Comparison of ENCODE assay signal across 10 mouse cellular contexts in the genomic region with DNA sequence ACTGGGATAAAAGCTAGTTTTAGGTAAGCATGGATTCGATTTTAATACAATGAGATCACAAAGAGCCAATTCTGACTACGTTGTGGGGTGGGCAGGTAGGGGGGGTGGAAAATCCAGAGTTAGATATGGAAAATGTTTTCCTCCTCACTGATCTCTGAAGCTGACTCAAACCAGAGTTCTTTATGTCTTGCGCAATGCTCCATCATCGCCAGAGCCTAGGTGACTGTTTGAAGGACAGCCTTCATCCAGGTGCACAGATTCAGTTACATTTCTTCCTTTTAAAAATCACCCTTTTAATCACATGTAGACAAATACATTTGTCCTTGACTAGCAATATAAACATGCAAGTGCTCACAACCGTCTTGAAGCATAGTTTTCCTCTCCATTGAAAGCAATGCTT.
A peak's percentile ranks its signal among the peaks of the same experiment; 100 is the strongest.
DNase-seq lines count a peak whose midpoint lies in the region; ATAC-seq and TF ChIP-seq lines count a peak whose summit lies in the region.
"Had no signal": no experiment of that assay in that cellular context is flagged by ENCODE, and none has a peak within 500 bp of the region (broad histone marks: within the 10 kb centered on the region; RNA-seq: fewer than 3 reads in every experiment).

No protein-coding gene starts in this region.

- no peak overlapping the region for H3K9ac ChIP-seq in hindbrain, embryonic 12.5 days
- H3K9ac ChIP-seq in hindbrain, embryonic 11.5 days (ENCODE audit: low read depth, low read length) = no peak overlapping the region
- no peak overlapping the region for H3K9ac ChIP-seq in liver, embryonic 16.5 days (ENCODE audit: low read depth, low read length)

- TF ChIP-seq CTCF in embryonic fibroblast, embryonic 13.5 days (IDR thresholded peaks at IDR 0.05; ENCODE audit: borderline replicate concordance, insufficient read depth, low read length) = no peak

- H3K27ac ChIP-seq in hindbrain, embryonic 12.5 days = peak overlapping the region; percentile 30; the same call in 1 of the 2 replicates
- H3K27ac ChIP-seq in hindbrain, embryonic 11.5 days (ENCODE audit: low read depth, low read length) = no peak overlapping the region
- H3K27ac ChIP-seq in embryonic fibroblast, embryonic 13.5 days (ENCODE audit: insufficient read depth, low read length) = peak overlapping the region; percentile 75
- H3K27ac ChIP-seq in liver, embryonic 16.5 days (ENCODE audit: low read length) = peak overlapping the region; percentile 81

- H3K9me3 ChIP-seq in hindbrain, embryonic 12.5 days (replicated peaks) = no peaks in the 10 kb centered on the region
- no peaks in the 10 kb centered on the region for H3K9me3 ChIP-seq in hindbrain, embryonic 11.5 days (ENCODE audit: control insufficient read depth, low read length)
- H3K9me3 ChIP-seq in liver, embryonic 16.5 days (replicated peaks; ENCODE audit: control insufficient read depth, low read length) = no peaks in the 10 kb centered on the region
- H3K9me3 ChIP-seq: megakaryocyte, embryonic 14.5 days had no signal

- no peak for DNase-seq in hindbrain, embryonic 11.5 days (ENCODE audit: low spot score)
- DNase-seq in NIH3T3 (ENCODE audit: low read depth) = peak; percentile 48
- DNase-seq in testis, postnatal 10 days (ENCODE audit: low spot score) = no peak
- DNase-seq in gastrocnemius, postnatal 14 days = no peak

- H3K36me3 ChIP-seq in hindbrain, embryonic 12.5 days = no peaks in the 10 kb centered on the region
- H3K36me3 ChIP-seq in hindbrain, embryonic 11.5 days (ENCODE audit: control insufficient read depth, insufficient read depth, low read length) = no peaks in the 10 kb centered on the region
- H3K36me3 ChIP-seq in liver, embryonic 16.5 days (ENCODE audit: control insufficient read depth, insufficient read depth) = no peaks in the 10 kb centered on the region

- H3K4me1 ChIP-seq in hindbrain, embryonic 12.5 days = peaks cover 31% of the 10 kb centered on the region
- peaks cover 7% of the 10 kb centered on the region; the same call in 1 of the 2 replicates for H3K4me1 ChIP-seq in hindbrain, embryonic 11.5 days (replicated peaks; ENCODE audit: control insufficient read depth, insufficient read depth, low read length)
- peaks cover 24% of the 10 kb centered on the region for H3K4me1 ChIP-seq in embryonic fibroblast, embryonic 13.5 days (ENCODE audit: control insufficient read depth, insufficient read depth, low read length)
- H3K4me1 ChIP-seq in liver, embryonic 16.5 days (ENCODE audit: control insufficient read depth, low read depth, low read length) = peaks cover 3% of the 10 kb centered on the region; the same call in 1 of the 2 replicates
- H3K4me1 ChIP-seq: megakaryocyte, embryonic 14.5 days had no signal

- H3K27me3 ChIP-seq in hindbrain, embryonic 12.5 days = no peaks in the 10 kb centered on the region
- no peaks in the 10 kb centered on the region for H3K27me3 ChIP-seq in hindbrain, embryonic 11.5 days (ENCODE audit: control insufficient read depth, insufficient read depth, low read length)
- no peaks in the 10 kb centered on the region for H3K27me3 ChIP-seq in liver, embryonic 16.5 days (ENCODE audit: control insufficient read depth, insufficient read depth, low read depth, low read length)

- peak overlapping the region; percentile 14; the same call in 1 of the 2 replicates for H3K4me3 ChIP-seq in hindbrain, embryonic 12.5 days
- no peak overlapping the region for H3K4me3 ChIP-seq in hindbrain, embryonic 11.5 days (ENCODE audit: low read depth, low read length)
- H3K4me3 ChIP-seq in embryonic fibroblast, embryonic 13.5 days (ENCODE audit: insufficient read depth, low read length) = no peak overlapping the region
- H3K4me3 ChIP-seq in liver, embryonic 16.5 days (ENCODE audit: low read depth, low read length) = no peak overlapping the region
- H3K4me3 ChIP-seq: megakaryocyte, embryonic 14.5 days had no signal

- peak overlapping the region; percentile 51 for H3K4me2 ChIP-seq in hindbrain, embryonic 12.5 days (replicated peaks)
- H3K4me2 ChIP-seq in hindbrain, embryonic 11.5 days (replicated peaks; ENCODE audit: low read depth, low read length) = no peak overlapping the region
- no peak overlapping the region for H3K4me2 ChIP-seq in liver, embryonic 16.5 days (ENCODE audit: low read depth, low read length)

- no peak for ATAC-seq in hindbrain, embryonic 12.5 days (ENCODE audit: low FRiP score)
- no peak for ATAC-seq in hindbrain, embryonic 11.5 days (ENCODE audit: low FRiP score)
- ATAC-seq in liver, embryonic 16.5 days (ENCODE audit: low read depth) = no peak
- ATAC-seq in activated CD4-positive, CD25-positive, alpha-beta regulatory T cell, adult 4 months = no peak
- ATAC-seq: inflammation-experienced regulatory T-cells, adult 6 months had no signal

- WGBS in hindbrain, embryonic 12.5 days = 85% methylated on average over 5 of the region's 5 CpGs
- 89% methylated on average over 5 of the region's 5 CpGs for WGBS in hindbrain, embryonic 11.5 days
- WGBS in liver, embryonic 16.5 days (ENCODE audit: insufficient replicate concordance) = 53% methylated on average over 5 of the region's 5 CpGs

- intact Hi-C loops in gastrocnemius, postnatal 14 days (cut with DNase I; ENCODE audit: low total_unique reads) = loop anchor here (2.0 kb wide), 1 partner anchor 34 kb away; no protein-coding TSS in a partner anchor

- TF ChIP-seq POLR2A in embryonic fibroblast, embryonic 13.5 days (IDR thresholded peaks at IDR 0.05; ENCODE audit: low read depth, low read length) = no peak
